Mouse (Mus musculus): ENCODE measurements around the gene Clec1a.

Clec1a gene

DNA sequence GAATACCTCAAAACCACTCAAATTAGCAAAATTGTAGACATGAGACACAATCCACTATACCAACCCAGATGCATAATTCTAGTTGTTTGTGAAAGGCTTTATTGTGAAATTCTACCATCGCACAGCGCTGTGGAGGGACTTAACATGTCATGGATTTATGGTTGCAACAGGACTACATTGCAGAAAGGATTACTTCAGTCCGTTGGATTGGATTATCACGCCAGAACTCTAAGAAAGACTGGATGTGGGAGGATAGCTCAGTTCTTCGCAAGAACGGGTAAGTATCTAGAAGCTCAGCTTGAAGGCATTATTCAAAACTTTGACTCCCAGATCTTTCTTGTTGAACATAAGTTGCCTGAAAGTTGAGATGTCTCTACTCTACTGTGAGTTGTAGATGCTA, 48.4 kb downstream of the Clec1a start:
- no peak for DNase-seq

DNA sequence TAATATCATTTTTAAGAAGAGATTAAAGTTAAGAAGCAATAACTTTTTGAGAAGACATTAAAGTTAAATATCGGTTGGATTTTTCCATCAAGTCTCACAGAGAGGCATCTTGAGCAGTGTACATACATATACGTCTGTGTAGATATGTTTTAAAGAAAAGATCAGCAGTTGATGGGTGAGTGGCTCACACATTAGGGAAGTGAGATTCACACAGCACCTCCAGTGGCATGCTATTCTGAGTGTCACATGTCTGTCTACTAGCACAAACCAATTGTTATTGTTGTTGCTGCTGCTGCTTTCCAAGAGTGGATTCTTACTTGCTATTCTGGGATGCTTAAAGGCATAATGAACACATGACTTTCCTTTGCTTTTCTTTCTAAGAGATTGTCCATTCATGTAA, 49.4 kb downstream of the Clec1a start:
- no peak for DNase-seq

DNA sequence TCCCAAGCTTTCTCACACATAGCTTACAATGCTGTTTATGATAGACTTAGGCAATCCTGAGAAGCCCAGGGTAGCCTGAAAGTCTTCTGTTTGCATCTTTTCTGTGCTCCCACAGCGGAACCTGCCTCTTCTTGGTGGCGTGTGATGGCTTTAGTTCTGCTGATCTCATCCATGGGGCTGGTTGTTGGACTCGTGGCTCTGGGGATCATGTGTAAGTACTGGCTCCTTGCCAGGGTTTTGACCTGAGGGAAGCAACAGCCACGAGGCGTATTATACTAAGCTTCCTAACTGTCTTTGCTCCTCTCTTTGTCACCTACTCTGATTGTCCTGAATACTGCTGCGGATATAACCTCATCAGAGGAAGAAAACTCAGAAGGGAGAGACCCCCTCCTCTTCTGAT, 51.9 kb downstream of the Clec1a start:
- DNase-seq, result peak; percentile 43

DNA sequence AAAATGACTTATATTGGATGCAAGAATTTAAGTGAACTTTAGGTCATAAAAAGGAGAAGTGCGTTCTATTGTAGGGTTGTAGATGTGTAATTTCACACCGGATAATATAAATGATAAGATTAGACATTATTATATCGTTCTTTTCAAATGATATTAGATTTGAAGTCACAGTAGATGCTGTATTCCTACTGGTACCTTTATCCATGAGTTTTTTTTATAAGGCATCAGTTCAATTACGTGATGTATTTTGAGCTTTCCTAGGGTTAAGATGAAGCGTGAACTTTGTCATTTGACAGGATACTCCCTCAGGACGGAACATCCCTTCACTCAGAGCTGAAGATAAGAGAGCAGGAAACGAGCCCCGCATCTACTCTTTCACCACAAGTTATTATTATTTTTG, 54.8 kb downstream of the Clec1a start, which contains the start of gene Clec1b:
Clec1b (plus strand) TSS at position 301 of the 400 bp plus-strand sequence.
- DNase-seq, result no peak

DNA sequence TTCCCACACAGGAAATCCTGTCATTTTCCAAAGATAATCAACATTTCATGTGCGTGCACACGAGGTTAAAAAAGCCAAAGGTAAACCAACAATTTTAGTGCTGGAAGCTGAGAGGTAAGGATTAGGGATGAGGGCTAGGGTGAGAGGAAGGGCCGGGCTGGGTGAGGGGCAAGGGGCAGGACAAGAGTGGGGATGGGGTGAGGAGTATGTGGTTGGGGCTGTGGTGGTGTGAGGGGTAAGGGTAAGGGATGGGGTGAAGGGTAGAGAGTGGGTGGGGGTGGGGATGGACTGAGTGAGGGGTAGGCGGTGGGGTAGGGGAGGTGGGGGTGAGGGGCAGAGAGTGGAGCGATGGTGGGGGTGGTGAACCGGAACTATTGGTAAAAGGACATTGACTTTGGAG, 58.1 kb downstream of the Clec1a start:
- DNase-seq, result no peak

DNA sequence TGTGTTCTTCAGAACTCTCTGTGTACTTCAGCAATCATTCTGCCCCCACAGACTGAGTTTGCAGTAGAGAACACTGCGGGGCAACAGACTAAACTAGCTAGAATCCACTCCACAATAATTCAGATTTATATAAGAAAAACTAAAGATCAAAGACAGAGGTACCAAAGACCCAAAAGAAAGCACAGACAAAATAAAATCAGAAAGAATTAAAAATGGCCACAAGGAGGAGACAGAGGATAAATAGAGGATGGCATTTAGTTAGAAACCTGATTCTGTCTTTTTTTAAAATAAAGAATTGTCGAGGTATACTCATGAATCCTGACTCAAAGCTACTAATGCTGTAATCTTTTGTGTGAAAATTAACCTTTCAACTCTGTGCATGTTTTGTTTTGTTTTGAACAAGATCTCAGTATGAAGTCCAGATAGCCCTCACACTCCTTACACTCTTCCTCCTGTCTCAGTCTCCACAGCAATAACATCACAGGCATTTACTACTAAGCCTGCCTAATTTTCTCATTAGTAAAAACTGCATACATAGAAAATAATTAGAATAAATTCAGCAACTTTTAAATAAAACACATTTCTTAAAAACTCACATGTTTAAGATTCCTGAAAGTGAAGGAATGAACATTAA, 58.6 kb downstream of the Clec1a start:
- DNase-seq, result no peak

DNA sequence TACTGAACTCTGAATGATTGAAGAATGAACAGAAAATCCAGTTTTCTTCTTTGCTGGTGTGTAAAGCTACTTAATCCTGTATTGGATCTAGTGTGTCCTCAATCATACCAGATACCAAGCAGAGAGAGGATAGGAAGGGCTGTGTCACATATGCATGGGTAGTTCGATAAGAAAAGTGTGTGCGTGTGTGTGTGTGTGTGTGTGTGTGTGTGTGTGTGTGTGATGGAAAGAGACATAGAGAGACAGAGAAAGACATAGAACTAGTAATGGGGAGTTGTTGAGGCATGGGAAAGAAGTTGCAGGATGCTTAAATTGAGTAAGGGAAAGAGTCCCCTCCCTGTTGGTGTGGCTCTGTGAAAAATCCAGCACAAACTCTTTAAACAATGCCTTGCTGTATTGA, 66.0 kb downstream of the Clec1a start, which contains the start of gene Clec12b:
Clec12b (minus strand) TSS at position 101 of the 400 bp plus-strand sequence.
- DNase-seq, result no peak

DNA sequence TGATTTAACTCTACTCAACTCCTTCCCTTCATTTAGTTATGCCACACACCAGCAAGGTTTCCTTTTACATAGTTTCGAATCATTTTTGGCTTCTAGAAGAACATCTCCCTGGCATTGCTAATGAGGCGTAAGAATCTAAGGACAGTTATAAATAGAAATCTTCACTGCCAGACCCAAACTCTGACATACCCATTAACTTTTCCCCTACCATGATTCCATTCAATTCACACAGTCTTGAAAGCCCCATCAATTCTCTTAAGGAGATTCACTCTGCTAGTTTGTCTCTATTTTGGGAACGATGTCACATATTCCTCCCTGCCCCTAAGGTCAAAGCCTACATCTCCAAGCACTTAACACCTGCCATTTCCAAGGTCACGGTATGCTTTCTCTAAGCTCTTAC, 66.8 kb downstream of the Clec1a start:
- no peak for DNase-seq

DNA sequence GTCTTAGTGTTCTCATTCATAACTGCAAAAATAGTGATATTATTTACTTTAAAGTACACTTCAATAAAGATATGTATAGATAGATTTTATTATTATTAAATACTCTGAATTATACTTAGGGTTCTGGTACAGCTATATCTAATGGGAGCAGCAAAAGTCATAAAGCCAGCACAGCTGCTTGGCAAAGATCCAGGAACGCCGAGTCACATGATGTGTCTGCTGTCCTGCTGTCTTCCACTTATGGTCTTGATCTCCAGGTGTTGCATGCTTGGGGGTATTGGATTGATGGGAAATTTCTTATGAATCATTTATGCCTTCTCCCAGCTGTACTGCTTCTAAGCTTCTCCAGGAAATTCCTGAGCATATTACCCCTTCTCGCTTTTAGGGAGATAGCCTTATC, 68.3 kb downstream of the Clec1a start:
- DNase-seq, result no peak

DNA sequence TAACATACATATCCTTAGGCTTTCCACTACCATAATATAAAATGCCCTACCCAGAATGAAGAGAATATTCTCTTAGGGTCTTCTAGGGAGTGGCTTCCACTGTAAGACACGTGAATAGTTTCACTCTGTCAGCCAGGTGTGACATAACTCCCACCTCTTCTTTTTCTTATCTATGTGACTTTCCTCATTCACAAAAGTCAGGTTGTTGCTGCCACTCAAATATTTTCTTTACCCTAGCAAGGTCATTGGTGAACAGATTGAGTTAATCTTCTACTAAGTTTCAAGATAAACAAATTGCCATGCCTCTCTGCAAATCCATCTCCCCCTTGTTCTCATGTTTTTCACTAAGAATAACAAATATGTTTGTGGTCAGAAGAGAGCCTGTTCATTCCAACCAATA, 70.1 kb downstream of the Clec1a start:
- no peak for DNase-seq

DNA sequence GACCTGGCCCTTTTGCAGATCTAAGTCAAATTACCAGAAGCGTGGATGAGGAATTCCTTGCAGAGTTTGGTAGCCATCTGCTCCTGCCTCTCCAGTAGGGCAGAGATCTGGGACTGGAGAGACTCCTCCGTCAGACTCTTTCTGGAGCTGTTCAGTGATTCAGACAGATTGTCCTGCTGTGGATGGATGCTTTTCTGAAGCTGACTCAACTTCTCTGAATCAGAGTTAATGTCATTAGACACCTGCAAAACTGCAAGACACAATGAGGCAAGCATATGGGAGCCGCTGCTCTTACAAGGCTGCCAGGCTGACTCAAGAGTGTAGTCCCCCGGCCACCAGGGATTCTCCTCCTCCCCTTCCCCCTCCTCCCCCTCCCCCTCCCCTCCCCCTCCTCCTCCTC, 71.3 kb downstream of the Clec1a start:
- no peak for DNase-seq

DNA sequence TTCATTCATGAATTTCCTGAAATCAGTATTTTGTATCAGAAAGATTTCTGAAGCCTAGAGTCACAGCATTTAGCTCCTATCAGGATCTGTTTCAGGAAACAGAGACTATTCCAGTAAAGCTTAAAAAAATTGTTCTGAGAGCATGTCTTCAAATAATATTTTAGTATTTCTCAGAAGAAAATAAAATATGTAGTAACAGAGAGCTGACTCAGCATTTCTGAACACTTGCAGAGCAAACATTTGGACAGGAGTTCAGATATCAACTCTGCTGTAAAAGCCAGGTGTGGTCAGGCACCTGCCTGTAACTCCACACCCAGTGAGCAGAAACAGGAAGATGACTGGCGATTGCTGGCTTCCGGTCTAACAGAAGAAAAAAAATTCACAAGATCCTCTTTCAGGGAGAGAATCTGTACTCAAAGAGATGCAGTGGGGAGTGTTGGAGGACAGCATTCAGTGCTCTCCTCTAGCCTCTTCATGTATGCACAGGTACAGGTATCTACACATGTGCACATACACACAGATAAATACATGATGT, 76.8 kb downstream of the Clec1a start:
- DNase-seq, result no peak
